Mouse (Mus musculus): Measurements from ENCODE around the gene Shisa6. TPM values are rescaled to one million over a fixed set of nuclear protein-coding genes. Genes with fewer than 3 reads are reported as not detected.
A peak's percentile ranks its signal among the peaks of the same experiment; 100 is the strongest.

Shisa6 gene
- polyA plus RNA-seq, 1 experiment: 10.7 TPM

DNA sequence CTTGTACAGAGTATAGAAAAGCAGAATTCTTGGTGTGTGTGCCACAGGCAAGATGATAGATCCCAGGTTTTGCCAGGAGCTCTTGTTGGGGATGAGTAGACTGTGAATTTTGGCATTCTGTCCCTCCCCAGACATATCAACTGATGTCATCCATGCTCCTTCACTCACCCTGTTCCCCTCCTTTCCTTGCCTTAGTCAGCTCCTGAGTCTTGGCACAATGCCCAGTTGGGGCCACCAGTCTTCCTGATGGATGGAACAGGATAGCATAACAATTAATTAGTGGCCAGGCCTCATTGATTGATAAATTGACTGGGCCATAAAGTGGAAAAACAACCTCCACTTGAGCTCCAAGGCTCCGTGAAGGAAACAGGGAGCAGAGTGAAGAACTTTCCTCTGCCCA, 292.9 kb downstream of the Shisa6 start:
- peak; percentile 53 for DNase-seq (ENCODE audit: low read depth)
- no peak for TF ChIP-seq CTCF (IDR thresholded peaks at IDR 0.05; ENCODE audit: borderline replicate concordance, extremely low read depth, insufficient read depth, insufficient read length)
- TF ChIP-seq POLR2A (IDR thresholded peaks at IDR 0.05; ENCODE audit: borderline replicate concordance, extremely low read depth, insufficient read depth, insufficient read length, poor library complexity, severe bottlenecking): no peak

DNA sequence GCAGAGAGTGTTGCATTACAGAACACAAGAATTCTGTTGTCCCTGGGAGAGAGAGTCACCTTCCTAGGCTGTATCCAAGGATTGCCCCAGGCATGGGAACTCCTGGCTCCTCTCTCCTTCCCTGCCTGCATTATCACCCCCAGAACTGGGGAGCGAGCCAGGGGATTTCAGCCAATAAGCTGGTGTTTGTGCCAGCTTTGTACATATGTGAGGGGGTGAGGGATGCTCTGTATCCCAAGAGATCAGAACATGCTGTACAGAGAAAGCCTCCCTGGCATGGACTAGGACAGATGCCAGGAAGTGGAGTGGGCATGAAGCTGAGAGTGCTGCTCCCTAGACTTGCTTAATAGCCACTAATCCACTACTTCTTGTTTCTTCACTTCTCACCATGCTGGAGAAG, 303.6 kb downstream of the Shisa6 start:
- TF ChIP-seq POLR2A (IDR thresholded peaks at IDR 0.05; ENCODE audit: borderline replicate concordance, extremely low read depth, insufficient read depth, insufficient read length, poor library complexity, severe bottlenecking) (no peak), CTCF (IDR thresholded peaks at IDR 0.05; ENCODE audit: borderline replicate concordance, extremely low read depth, insufficient read depth, insufficient read length) (no peak)
- DNase-seq (ENCODE audit: low read depth): peak; percentile 90

DNA sequence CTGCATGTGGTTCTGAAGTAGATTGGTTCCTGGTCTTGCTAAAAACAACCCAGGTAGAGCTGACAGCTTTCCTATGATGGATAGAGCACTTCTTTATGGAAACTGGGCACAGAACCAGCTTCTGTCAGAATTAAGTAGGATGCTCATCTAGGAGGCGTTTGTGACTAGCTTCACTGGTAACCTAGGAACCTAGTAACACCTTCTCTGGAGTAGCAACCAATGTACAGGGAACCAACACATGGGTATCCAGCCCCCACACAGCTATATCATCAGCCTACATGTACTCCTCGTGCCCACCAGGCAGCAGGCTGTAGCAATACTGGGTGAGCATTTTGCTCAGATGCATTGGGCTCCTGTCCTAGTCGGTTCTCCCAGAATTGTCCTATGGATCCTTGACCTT, 307.3 kb downstream of the Shisa6 start:
- TF ChIP-seq POLR2A (IDR thresholded peaks at IDR 0.05; ENCODE audit: borderline replicate concordance, extremely low read depth, insufficient read depth, insufficient read length, poor library complexity, severe bottlenecking) (no peak), CTCF (IDR thresholded peaks at IDR 0.05; ENCODE audit: borderline replicate concordance, extremely low read depth, insufficient read depth, insufficient read length) (no peak)
- DNase-seq (ENCODE audit: low read depth): no peak

DNA sequence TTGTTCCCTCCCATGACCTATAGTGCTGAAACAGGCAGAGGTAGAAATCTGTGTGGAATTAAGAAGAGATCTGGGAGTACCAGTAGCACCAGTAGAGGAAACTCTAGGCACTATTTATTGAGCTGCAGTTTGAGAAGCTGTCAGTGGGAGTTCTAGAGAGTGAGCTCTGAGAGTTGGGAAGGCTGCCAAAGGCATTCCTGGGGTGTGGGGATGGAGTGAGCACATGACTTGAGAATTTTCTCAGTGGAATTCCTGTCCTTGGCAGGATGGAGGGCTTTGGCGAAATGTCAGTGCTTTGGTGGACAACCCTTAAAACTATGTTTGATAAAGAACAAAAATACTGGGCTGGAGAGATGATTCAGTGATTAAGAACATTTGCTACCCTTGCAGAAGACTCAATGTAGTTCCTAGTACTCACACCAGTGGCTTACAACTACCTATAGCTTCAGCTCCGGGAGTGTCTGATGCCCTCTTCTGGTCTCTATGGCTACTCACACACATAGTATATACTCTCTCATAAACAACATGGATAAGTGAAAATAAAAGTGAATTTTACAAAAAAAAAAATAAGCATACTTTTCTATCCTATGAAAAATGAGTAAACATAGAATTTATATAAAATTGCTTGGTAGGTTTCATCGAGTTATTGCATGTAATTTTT, 337.0 kb downstream of the Shisa6 start:
- DNase-seq (ENCODE audit: low read depth): peak; percentile 82
- TF ChIP-seq POLR2A (IDR thresholded peaks at IDR 0.05; ENCODE audit: borderline replicate concordance, extremely low read depth, insufficient read depth, insufficient read length, poor library complexity, severe bottlenecking): no peak

DNA sequence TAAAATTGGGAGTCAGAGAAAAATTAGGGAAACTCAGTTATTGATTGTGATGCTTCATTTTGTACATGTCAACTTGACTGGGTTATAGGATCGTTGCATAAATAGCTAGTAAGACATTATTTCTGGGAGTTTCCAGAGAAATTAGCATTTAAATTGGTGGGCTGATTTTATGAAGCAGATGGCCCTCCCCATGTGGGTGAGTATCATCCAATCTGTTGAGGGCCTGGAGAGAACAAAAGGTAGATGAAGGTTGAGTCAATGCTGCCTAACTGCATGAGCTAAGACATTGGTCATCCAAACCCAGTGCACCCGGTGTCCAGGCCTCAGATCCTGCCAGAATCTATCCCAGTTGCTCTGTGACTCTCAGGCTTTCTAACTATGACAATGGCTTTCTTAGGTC, 337.6 kb downstream of the Shisa6 start:
- TF ChIP-seq POLR2A (IDR thresholded peaks at IDR 0.05; ENCODE audit: borderline replicate concordance, extremely low read depth, insufficient read depth, insufficient read length, poor library complexity, severe bottlenecking) (no peak), CTCF (IDR thresholded peaks at IDR 0.05; ENCODE audit: borderline replicate concordance, extremely low read depth, insufficient read depth, insufficient read length) (no peak)
- peak; percentile 19 for DNase-seq (ENCODE audit: low read depth)

DNA sequence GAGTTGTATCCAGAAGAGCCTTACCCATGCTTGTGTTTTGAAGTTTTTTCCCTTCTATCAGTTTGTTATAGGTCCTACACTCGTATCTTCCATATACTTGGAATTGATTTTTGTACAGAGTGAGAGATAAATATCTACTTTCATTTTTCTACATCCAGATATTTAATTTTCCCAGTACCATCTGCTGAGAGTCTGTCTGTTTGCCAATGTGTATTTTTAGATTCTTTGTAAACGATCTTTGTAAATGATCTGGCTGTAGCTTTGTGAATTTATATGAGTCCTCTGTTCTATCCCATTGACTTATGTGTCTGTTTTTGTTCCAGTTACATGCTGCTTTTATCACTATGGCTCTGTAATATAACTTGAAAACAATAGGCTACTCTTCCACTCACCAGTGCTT, 348.0 kb downstream of the Shisa6 start:
- DNase-seq (ENCODE audit: low read depth): peak; percentile 9
- TF ChIP-seq POLR2A (IDR thresholded peaks at IDR 0.05; ENCODE audit: borderline replicate concordance, extremely low read depth, insufficient read depth, insufficient read length, poor library complexity, severe bottlenecking) (no peak), CTCF (IDR thresholded peaks at IDR 0.05; ENCODE audit: borderline replicate concordance, extremely low read depth, insufficient read depth, insufficient read length) (no peak)

DNA sequence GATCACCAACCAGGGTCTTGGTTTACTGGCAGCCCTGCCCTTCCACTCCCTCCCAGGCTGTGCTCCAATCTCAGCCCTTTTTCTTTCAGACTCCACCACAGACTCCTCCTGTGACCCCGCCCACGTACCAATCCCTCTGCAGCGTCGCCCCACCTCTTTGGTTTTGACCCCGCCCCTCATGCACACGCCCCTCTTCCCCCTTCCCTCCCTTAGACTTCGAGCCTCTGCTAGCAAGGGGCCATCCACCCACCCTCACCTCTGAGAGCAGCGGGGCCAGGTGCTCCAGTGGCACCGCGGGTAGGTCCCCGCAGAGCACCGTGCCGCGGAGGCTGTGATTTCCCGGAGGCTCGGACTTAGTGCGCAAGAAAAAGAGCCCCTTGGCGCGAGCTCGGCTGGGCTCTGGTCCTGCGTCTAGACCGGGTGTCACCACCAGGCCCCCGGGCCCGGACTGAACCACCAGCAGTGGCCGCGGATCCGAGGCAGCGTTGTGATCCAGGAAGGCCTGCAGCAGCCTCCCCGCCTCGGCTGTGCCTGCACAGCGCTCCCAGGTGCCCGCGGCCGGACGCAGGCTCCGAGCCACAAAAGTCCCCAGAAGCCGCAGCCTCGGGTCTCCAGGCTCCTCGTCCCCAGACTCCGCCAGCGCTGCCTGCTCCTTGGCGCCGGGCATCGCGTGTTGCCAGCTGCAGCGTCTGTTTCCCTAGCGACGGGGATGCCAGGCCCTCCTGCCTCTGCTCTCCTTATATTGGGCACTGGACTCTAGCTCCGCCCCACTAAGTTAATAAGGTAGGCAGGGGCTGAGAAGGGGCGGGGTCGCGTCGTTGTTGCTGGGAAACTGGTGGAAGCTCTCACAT, 357.7 kb downstream of the Shisa6 start, which contains the start of gene Dnah9:
Gene Dnah9, minus strand, starts transcription at position 751 of the 851 bp plus-strand sequence.
- TF ChIP-seq POLR2A (IDR thresholded peaks at IDR 0.05; ENCODE audit: borderline replicate concordance, extremely low read depth, insufficient read depth, insufficient read length, poor library complexity, severe bottlenecking): no peak
- no peak for TF ChIP-seq CTCF (IDR thresholded peaks at IDR 0.05; ENCODE audit: borderline replicate concordance, extremely low read depth, insufficient read depth, insufficient read length)
- peak; percentile 98 for DNase-seq (ENCODE audit: low read depth)

DNA sequence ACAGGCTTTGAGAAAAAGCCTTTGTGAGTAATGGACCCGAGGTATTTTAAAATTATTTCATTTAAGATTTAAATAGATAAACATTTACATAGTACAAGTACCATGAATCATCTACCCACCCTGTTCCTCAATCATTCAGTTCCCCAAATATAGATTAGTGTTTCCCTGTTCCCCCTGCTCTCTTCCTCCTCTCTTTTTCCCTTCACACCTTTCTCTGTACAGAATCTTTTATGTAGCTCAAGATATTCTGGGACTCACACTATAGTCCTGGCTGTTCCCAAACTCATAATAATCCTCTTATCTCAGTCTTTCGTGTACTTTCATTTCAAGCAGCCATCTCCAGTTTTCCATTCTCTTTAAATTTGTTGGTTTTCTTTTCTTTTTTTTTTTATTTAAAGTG, 361.7 kb downstream of the Shisa6 start:
- no peak for DNase-seq (ENCODE audit: low read depth)
- TF ChIP-seq CTCF (IDR thresholded peaks at IDR 0.05; ENCODE audit: borderline replicate concordance, extremely low read depth, insufficient read depth, insufficient read length): no peak
- no peak for TF ChIP-seq POLR2A (IDR thresholded peaks at IDR 0.05; ENCODE audit: borderline replicate concordance, extremely low read depth, insufficient read depth, insufficient read length, poor library complexity, severe bottlenecking)

All from brain, embryonic 14.5 days (tissue).